Mouse (Mus musculus): ENCODE data around the gene Ppl.

DNA sequence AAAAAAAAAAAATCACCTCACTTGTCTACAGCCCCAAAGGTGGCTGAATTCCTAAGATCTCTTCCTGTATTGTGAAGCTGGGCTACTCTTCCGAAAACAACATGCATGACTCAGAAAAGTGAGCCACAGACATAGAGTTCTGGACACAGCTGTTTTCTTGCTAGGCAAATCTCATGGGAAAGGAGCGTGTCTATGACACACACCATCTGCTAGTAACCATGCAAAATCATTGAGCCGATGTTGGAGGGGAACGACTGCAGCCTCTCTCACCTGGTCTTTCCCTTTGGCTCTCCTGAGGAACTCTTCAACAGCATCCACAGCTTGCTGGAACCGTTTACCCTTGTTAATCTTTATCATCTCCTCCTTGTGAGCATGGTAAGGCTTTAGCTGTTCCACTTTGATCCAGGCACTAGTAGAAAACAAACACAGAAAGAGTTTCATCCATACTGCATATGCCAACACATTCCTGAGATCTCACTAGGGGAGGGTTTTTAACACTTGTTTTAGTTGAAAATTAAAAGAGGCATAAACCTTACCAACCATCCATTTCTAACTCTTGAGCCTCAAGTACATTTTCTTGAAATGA lies 95.5 kb downstream of the Ppl start:
- TF ChIP-seq CTCF (IDR thresholded peaks at IDR 0.05; ENCODE audit: low read depth, low read length) (no peak), GATA1 (IDR thresholded peaks at IDR 0.05; ENCODE audit: borderline replicate concordance, low read length) (no peak), TAL1 (conservative IDR thresholded peaks at IDR 0.05; ENCODE audit: low read depth, low read length) (no peak), GATA2 (IDR thresholded peaks at IDR 0.05; ENCODE audit: borderline replicate concordance, low read depth, low read length) (no peak)

Measured in G1E (cell line).